Mouse (Mus musculus): ENCODE results near the gene Olfr1377.
A peak's percentile ranks its signal among the peaks of the same experiment; 100 is the strongest.
"Not testable (repeated sequence)": the region's sequence is repeated elsewhere in the genome, so short reads cannot be mapped to it uniquely, and the experiment has no call there.

Olfr1377 gene

DNA sequence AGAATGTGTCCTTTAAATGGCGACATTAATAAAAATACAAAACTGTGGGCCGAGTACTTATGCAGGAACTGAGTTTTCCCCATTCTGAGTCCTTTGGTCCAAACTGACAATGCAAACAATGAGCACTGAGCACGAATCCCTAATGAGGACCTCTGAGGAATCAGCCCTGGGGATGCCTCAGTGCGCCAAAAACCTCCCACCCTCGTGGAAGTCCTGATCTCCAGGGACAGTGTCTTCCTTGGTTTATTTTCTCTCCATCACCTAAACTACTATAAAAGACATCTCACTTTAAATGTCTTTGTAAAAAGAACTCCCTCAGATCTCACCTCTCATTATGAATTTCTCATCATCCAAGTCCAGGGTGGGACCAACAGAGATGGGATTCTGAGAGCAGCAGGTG is at the start of gene Olfr1377:
TSS of gene Olfr1377 (plus strand) at position 301 of the 400 bp plus-strand sequence.
- no peak for DNase-seq (ENCODE audit: low read depth, low spot score)

GRCm38 (mm10) chr11:50932040-50932439 is 49.7 kb upstream of the Olfr1377 start:
- DNase-seq (ENCODE audit: low read depth, low spot score): no peak

GRCm38 (mm10) chr11:50938435-50938834 is 43.3 kb upstream of the Olfr1377 start:
- no peak for DNase-seq (ENCODE audit: low read depth, low spot score)

- DNase-seq (ENCODE audit: low read depth, low spot score): peak; percentile 37
Measured at GRCm38 (mm10) chr11:50939621-50940366, 42.0 kb upstream of the Olfr1377 start.

GRCm38 (mm10) chr11:50942386-50942785 is 39.4 kb upstream of the Olfr1377 start:
- DNase-seq (ENCODE audit: low read depth, low spot score): no peak

DNA sequence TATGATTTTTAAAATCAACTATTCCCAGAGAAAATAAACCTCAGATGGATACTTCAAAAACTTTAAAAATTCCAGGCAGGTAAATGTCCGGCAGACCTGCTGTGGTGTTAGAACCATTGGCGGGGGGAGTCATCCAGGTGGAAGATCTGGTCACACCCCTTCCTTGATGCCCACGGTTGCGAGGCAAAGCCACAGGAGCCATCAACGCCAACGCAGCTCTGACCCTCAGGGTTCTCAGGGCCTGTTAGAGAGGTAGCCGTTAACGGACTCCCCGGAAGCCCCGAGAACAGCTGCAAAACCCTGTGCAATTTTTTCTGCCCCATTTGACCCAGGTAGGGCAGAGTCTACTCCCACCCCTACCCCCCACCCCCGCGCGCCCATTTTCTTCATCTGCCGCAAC is 38.3 kb upstream of the Olfr1377 start, which contains the start of gene 4933414I15Rik:
TSS of gene 4933414I15Rik (minus strand) at position 260 of the 400 bp plus-strand sequence.
- DNase-seq (ENCODE audit: low read depth, low spot score): no peak

DNA sequence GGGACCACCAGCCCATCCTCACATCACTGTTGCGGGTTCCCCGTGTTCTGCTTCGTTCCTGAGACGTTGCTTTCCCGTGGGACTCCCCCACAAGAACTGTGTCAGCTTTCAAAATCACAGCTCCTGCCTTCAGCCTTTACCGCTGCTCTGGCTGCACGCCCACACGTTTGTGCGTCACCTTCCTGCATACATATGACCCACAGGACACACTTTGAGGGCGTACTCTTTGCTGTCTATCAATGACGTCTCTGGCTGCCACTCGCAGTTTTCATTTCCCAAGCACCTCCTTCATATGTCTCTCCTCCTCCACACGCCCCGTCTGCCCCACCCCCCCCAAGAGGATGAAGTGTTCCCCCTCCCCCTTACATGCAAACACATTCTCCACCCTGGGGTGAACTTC is 29.5 kb upstream of the Olfr1377 start:
- DNase-seq (ENCODE audit: low read depth, low spot score): no peak

GRCm38 (mm10) chr11:50953665-50954064 is 28.1 kb upstream of the Olfr1377 start, which contains the start of gene Prop1:
Gene Prop1 (minus strand): TSS chr11:50953765.
- no peak for DNase-seq (ENCODE audit: low read depth, low spot score)

- DNase-seq (ENCODE audit: low read depth, low spot score): no peak
Measured at GRCm38 (mm10) chr11:50964886-50965285, 16.9 kb upstream of the Olfr1377 start.

GRCm38 (mm10) chr11:50966230-50966629 is 15.5 kb upstream of the Olfr1377 start, which contains the start of gene Olfr1378:
Gene Olfr1378 (plus strand): TSS chr11:50966530.
- no peak for DNase-seq (ENCODE audit: low read depth, low spot score)

GRCm38 (mm10) chr11:50977216-50977615 is 4.6 kb upstream of the Olfr1377 start:
- no peak for DNase-seq (ENCODE audit: low read depth, low spot score)

DNA sequence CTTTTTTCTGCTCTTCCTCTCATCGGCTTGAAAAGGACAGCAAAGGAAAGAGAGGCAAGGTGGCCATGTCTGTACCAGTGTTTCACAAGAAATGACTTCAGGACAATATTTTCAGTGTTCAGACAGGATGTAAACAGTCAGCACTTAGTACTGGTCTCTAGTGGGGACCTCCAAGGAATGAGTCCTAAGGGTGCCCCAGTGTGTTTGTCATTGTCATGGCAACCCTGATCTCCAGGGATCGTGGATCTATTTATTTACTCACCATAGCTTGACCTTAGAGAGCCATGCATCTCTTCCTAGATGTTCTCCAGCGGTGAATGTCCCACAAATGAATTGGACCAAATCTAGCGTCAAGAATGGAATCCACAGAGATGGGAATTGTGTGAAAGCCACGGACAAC is 21.5 kb downstream of the Olfr1377 start, which contains the start of gene Olfr51:
TSS of gene Olfr51 (plus strand) at position 301 of the 400 bp plus-strand sequence.
- no peak for DNase-seq (ENCODE audit: low read depth, low spot score)

GRCm38 (mm10) chr11:51011821-51012220 is 30.1 kb downstream of the Olfr1377 start:
- no peak for DNase-seq (ENCODE audit: low read depth, low spot score)

- no peak for DNase-seq (ENCODE audit: low read depth, low spot score)
Measured at GRCm38 (mm10) chr11:51013936-51014335, 32.2 kb downstream of the Olfr1377 start, which contains the start of gene Olfr54. Gene Olfr54 (plus strand): TSS chr11:51014236.

DNA sequence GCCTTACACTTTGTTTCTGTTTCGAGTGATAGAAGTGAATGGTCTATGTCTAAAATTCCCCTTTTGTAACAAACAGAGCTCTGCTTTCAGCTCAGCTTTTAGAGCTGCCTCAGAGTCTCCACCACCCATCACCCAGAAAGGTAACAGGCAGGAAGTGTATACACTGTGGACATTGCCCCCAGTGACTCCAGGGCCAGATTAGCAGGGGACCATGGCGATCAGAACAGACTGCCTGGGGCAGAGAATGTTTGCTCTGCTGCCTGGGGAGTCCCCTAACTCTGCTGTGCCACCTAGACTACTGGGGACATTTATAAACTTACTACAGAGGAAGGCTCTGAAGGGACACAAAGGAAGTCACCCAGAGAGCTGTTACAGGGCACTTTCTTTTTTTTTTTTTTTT is 34.6 kb downstream of the Olfr1377 start:
- DNase-seq (ENCODE audit: low read depth, low spot score): no peak

GRCm38 (mm10) chr11:51026811-51027210 is 45.0 kb downstream of the Olfr1377 start:
- DNase-seq (ENCODE audit: low read depth, low spot score): not testable (repeated sequence)

DNA sequence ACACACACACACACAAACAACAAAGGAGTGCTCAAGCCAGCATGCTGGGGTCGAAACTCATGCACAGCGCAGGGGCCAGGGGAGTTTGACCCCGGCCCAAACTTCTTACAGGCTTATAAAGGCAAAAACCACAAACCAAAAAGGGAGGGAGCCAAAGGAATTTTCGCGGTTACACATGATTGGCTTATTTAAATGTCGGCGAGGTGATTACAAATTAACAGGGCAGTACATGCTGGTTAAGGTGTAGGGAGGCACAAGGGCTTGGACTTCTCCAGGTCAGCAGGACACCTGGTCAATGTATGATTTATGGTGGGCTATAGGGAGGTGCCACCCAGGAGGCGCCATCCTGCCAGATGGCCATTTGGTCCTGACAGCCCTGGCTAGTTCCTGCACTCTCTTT is 47.6 kb downstream of the Olfr1377 start:
- DNase-seq (ENCODE audit: low read depth, low spot score): not testable (repeated sequence)

- no peak for DNase-seq (ENCODE audit: low read depth, low spot score)
Measured at GRCm38 (mm10) chr11:51030225-51030624, 48.5 kb downstream of the Olfr1377 start.

DNA sequence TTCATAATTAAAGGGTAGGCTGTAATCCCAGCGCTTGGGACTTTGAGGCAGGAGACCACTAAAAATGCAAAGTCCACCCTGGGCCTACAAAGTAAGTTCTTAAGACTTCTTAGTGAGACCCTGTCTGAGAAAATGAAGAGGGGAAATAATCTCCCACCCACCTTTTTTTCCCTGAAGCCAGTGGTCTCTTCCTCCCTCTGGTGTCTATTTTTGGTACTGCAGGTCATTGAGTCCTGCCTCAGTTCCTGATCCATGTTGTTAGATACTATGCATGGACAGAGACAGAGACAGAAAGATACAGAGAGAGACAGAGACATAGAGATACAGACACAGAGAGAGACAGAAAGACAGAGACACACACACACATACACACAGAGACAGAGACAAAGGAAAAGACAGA is 51.1 kb downstream of the Olfr1377 start:
- DNase-seq (ENCODE audit: low read depth, low spot score): no peak

DNA sequence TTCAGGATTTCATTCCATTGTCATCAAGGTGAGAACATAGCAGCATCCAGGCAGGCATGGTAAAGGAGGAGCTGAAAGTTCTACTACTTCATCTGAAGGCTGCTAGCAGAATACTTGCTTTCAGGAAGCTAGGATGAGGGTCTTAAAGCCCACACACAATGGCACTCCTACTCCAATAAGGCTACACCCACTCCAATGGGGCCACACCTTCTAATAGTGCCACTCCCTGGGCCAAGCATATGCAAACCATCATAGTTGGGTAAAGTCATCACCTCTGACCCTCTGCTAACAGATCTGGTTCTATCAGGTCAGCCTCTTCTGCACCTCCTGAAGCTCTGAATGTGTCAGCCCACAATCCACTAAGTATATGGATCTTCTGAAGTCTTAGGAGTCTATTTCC is 52.4 kb downstream of the Olfr1377 start:
- DNase-seq (ENCODE audit: low read depth, low spot score): not testable (repeated sequence)

DNA sequence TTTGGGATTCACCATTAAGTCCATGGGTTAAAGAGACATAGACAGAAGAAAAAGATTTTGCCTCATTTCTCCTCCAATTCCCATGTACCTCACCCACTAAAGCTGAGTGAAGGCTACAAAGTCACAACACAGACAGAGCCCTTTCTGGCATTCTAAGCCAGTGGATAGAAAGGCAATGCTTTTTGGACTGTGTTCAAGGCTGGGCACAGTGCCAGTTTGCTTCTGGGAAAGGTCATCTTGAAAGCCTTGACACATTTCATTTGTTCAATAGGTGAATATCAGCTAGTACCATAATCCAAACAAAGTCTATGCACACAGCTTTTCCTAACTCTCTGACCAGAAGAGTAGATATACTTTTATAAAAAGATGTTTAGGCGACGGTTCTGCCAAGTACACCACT is 54.2 kb downstream of the Olfr1377 start:
- no peak for DNase-seq (ENCODE audit: low read depth, low spot score)

Data from retina, adult 2 months (tissue).